Mouse (Mus musculus) neural tube, embryonic 15.5 days (tissue): ENCODE data around the gene Vasn. TPM values are rescaled to one million over a fixed set of nuclear protein-coding genes. Genes with fewer than 3 reads are reported as not detected.
A peak's percentile ranks its signal among the peaks of the same experiment; 100 is the strongest.

Experiments
- ATAC-seq: fragments of 200-750 bp; cut with Nextera tagmentation; 2 replicates; pipeline ENCODE4 v1.8.0; 2017; ENCODE audit warnings: mild to moderate bottlenecking, moderate TSS enrichment, moderate library complexity; ENCODE audit not compliant: low FRiP score
- H3K27ac ChIP-seq: fragments of 300-500 bp; sonication (generic); replicated peaks from 2 replicates; pipeline ENCODE4 v1.5.1; 2015; ENCODE audit warnings: mild to moderate bottlenecking, inconsistent platforms
- H3K27me3 ChIP-seq: fragments of 300-500 bp; sonication (generic); replicated peaks from 2 replicates; pipeline ENCODE4 v1.6.1; 2015; ENCODE audit warnings: inconsistent platforms
- H3K36me3 ChIP-seq: fragments of 300-500 bp; sonication (generic); 2 replicates; pipeline ENCODE4 v1.6.1; 2015; ENCODE audit warnings: inconsistent platforms
- H3K4me1 ChIP-seq: fragments of 300-500 bp; sonication (generic); 2 replicates; pipeline ENCODE4 v1.6.1; 2015; ENCODE audit warnings: inconsistent platforms
- H3K4me2 ChIP-seq: fragments of 300-500 bp; sonication (generic); 2 replicates; pipeline ENCODE4 v1.6.1; 2015; ENCODE audit warnings: inconsistent platforms, mild to moderate bottlenecking, moderate library complexity
- H3K4me3 ChIP-seq: fragments of 300-500 bp; sonication (generic); replicated peaks from 2 replicates; pipeline ENCODE4 v1.5.1; 2015; ENCODE audit warnings: mild to moderate bottlenecking, inconsistent platforms
- H3K9ac ChIP-seq: fragments of 300-500 bp; sonication (generic); replicated peaks from 2 replicates; pipeline ENCODE4 v1.6.1; 2015; ENCODE audit warnings: mild to moderate bottlenecking, inconsistent platforms
- H3K9me3 ChIP-seq: fragments of 300-500 bp; sonication (generic); replicated peaks from 2 replicates; pipeline ENCODE4 v1.6.1; 2016; ENCODE audit warnings: inconsistent platforms
- WGBS: fragments of 180-500 bp; shearing (Covaris S2); methylation state at CpG from one replicate; pipeline ENCODE4 v1.1.7; 2015; ENCODE audit warnings: mixed read lengths; 5-methylcytosine and 5-hydroxymethylcytosine counted together
- polyA plus RNA-seq: library from polyadenylated mRNA; unstranded; fragments of >200 nt; fragmentation: Nextera tagmentation; extraction: Ambion mirVana; gene quantifications from 2 replicates; pipeline ENCODE4 v1.2.1, GENCODE M21; 2015

The Vasn gene
- polyA plus RNA-seq, 1 experiment from 2014 or later, result 7.1 TPM

DNA sequence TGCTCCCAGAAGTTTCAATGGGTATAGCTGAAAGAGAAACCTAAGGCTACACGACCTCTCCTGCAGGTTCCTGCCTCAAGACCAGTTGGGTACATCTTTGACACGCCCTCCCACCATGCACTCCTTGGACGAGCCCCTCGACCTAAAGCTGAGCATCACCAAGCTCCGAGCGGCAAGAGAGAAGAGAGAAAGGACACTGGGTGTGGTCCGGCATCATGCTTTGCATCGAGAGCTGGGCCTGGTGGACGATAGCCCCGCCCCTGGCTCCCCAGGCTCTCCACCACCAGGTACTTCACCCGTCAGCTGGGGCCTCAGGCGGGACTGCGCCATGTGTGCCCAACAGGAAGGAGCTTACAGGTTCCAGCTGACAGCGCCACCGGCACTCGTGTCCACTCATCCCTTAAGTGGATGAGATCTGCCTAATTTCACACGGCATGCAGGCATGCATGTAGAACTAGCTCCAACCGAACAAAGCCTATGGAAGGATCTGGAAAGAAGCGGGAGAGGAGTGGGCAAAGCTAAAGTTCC is 31.1 kb upstream of the Vasn start:
- H3K9ac ChIP-seq, result no peak overlapping the region
- H3K9me3 ChIP-seq, result no peaks in the 10 kb centered on the region
- H3K36me3 ChIP-seq, result peaks cover 41% of the 10 kb centered on the region
- H3K27me3 ChIP-seq, result no peaks in the 10 kb centered on the region
- ATAC-seq, result no peak
- H3K27ac ChIP-seq, result no peak overlapping the region
- WGBS, result 86% methylated on average over 19 of the region's 19 CpGs
- peaks cover 46% of the 10 kb centered on the region for H3K4me1 ChIP-seq
- H3K4me2 ChIP-seq, result no peak overlapping the region
- H3K4me3 ChIP-seq, result no peak overlapping the region

DNA sequence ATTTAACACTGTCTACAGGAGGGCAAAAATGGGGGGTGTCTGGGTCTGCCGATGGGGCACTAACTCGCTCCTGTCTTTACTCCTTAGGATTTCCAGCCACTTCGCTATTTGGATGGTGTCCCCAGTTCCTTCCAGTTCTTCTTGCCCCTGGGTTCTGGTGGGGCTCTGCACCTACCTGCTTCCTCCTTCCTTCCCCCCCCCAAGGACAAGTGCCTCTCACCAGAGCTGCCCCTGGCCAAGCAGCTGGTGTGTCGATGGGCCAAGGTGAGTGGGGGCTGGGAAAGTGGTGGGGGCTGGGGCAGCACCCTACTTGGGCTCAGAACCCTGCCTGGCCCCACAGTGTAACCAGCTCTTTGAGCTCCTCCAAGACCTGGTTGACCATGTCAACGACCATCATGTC is 28.5 kb upstream of the Vasn start:
- Histone ChIP-seq H3K36me3 (peaks cover 66% of the 10 kb centered on the region), H3K9me3 (no peaks in the 10 kb centered on the region), H3K27ac (no peak overlapping the region), H3K4me3 (no peak overlapping the region), H3K4me2 (no peak overlapping the region), H3K9ac (no peak overlapping the region), H3K4me1 (peaks cover 20% of the 10 kb centered on the region), H3K27me3 (no peaks in the 10 kb centered on the region)
- WGBS, result 95% methylated on average over 5 of the region's 5 CpGs
- no peak for ATAC-seq

DNA sequence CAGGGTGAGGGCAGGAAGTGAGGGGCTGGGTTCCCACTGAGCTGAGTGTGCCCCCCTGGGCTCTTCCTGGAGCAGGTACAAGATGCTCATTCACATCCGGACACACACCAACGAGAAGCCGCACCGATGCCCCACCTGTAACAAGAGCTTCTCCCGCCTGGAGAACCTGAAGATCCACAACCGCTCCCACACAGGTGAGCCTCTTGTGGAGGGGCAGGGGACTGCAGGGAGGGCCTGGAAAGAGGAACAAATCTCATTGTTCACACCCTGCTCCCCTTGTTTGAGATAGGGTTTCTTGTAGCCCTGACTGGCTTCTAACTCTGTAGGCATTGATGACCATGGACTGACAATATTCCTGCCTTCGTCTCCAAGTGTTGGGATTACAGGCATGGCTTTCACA is 28.1 kb upstream of the Vasn start:
- Histone ChIP-seq H3K9me3 (no peaks in the 10 kb centered on the region), H3K27me3 (no peaks in the 10 kb centered on the region), H3K4me1 (peaks cover 16% of the 10 kb centered on the region), H3K27ac (no peak overlapping the region), H3K9ac (no peak overlapping the region), H3K36me3 (peaks cover 69% of the 10 kb centered on the region), H3K4me2 (no peak overlapping the region), H3K4me3 (no peak overlapping the region)
- 94% methylated on average over 7 of the region's 7 CpGs for WGBS
- no peak for ATAC-seq

DNA sequence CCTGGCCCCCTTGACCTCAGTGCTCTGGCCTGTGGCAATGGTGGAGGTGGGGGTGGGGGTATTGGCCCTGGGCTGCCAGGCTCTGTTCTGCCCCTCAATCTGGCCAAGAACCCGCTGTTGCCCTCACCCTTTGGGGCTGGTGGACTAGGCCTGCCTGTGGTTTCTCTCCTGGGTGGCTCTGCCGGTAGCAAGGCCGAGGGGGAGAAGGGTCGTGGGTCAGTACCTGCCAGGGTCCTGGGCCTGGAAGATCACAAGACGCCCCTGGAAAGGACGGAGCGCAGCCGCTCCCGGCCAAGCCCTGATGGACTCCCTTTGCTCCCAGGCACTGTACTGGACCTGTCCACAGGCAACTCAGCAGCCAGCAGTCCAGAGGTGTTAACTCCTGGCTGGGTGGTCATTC is 26.0 kb upstream of the Vasn start:
- 91% methylated on average over 9 of the region's 9 CpGs for WGBS
- Histone ChIP-seq H3K9me3 (no peaks in the 10 kb centered on the region), H3K36me3 (peaks cover 77% of the 10 kb centered on the region), H3K27me3 (no peaks in the 10 kb centered on the region), H3K27ac (no peak overlapping the region), H3K9ac (no peak overlapping the region), H3K4me1 (0 out of 2 replicates have a peak, but pooled peaks cover under 1% of the 10 kb centered on the region), H3K4me3 (no peak overlapping the region), H3K4me2 (no peak overlapping the region)
- no peak for ATAC-seq

DNA sequence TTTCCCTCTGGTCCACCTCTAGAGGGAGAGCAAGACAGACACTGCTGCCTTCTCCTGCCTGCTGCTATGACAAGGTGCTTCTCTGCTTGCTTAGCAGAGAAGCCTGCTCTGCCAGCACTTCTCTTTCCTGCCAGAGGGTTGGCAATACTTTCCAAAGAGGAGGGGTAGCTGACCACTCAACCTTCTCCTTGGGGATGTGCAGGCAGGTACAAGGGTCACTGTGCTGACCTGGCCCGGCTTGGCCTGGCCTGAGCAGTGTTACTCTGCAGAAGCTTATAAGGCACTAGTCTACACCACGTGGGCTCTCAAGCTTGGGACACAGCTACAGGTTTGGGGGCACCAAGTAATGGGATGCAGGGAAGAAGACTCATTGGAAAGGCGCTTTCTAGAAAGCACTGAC is 25.1 kb upstream of the Vasn start:
- H3K36me3 ChIP-seq, result peaks cover 72% of the 10 kb centered on the region
- no peaks in the 10 kb centered on the region for H3K27me3 ChIP-seq
- no peak overlapping the region for H3K4me2 ChIP-seq
- H3K9ac ChIP-seq, result no peak overlapping the region
- no peak overlapping the region for H3K4me3 ChIP-seq
- H3K9me3 ChIP-seq, result no peaks in the 10 kb centered on the region
- WGBS, result 92% methylated on average over 3 of the region's 3 CpGs
- H3K27ac ChIP-seq, result no peak overlapping the region
- no peaks in the 10 kb centered on the region for H3K4me1 ChIP-seq
- ATAC-seq, result no peak

DNA sequence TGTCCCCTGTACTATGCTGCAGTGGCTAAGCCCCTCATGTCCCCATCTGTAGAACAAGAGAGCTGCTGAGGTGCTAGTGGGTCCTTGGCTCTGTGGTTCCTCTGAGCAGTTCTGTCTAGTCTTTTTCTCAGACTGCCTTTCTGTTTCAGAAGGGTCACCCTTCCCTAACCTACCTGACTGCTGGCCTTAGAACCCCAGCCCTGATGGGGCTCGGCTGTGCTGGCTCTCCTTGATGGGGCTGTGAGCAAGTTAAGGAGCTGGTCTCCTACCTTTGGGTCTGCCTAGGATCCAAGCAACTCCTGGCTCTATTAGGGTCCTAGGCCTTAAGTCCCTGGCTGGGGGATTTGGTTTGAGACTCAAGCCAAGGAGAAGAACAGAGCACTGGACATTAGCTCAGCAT is 24.4 kb upstream of the Vasn start:
- no peak for ATAC-seq
- peaks cover 66% of the 10 kb centered on the region for H3K36me3 ChIP-seq

DNA sequence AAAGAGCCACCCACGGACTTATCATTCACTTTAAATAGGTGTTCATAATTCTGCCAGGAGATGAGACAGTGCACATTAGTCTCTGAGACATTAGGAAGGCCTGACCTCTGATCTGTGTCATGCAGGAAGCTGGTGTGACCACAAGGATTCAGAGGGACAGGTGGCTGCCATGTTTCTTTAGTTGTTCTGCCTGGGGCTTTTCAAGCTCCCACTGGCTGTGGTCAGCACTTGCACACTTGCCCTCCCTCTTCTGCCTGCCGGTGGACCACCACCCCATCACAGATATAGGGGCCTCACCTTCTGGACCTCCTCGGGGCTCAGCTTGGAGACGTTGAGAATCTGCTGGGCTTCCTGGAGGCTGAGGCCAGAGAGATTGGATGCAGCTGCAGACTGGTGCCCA is 22.9 kb upstream of the Vasn start:
- WGBS, result 91% methylated on average over 4 of the region's 4 CpGs
- H3K4me3 ChIP-seq, result no peak overlapping the region
- ATAC-seq, result no peak
- H3K36me3 ChIP-seq, result peaks cover 54% of the 10 kb centered on the region
- H3K27me3 ChIP-seq, result no peaks in the 10 kb centered on the region
- no peaks in the 10 kb centered on the region for H3K9me3 ChIP-seq
- no peak overlapping the region for H3K4me2 ChIP-seq
- H3K27ac ChIP-seq, result no peak overlapping the region
- peaks cover 6% of the 10 kb centered on the region for H3K4me1 ChIP-seq
- H3K9ac ChIP-seq, result no peak overlapping the region

More for the DNA sequence above, 24.4 kb upstream of the Vasn start:
- WGBS, result 80% methylated on average over 1 of the region's 1 CpGs
- Histone ChIP-seq H3K9ac (no peak overlapping the region), H3K4me2 (no peak overlapping the region), H3K27ac (no peak overlapping the region), H3K9me3 (no peaks in the 10 kb centered on the region), H3K4me1 (no peaks in the 10 kb centered on the region), H3K27me3 (no peaks in the 10 kb centered on the region), H3K4me3 (no peak overlapping the region)

DNA sequence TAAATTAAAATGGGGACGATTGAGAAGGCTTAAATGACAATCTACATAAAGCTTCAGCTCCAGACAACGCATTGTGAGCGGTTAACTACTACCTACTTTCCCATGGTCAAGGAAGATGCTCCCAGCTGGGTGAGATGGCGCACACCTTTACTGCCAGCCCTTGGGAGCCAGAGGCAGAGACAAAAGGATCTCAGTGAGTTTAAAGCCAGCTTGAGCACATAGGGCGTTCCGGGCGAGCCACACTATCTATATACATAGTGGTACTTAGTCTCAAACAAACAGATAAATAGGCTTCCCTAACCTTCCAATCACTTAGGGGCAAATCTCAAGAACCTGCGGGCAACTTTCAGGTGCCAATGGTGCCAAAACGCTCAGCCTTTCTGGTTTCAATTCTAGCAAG is 15.7 kb upstream of the Vasn start:
- H3K9ac ChIP-seq, result peak overlapping the region; percentile 75
- ATAC-seq, result peak; percentile 30; the same call in 1 of the 2 replicates
- H3K27ac ChIP-seq, result peak overlapping the region; percentile 83
- H3K36me3 ChIP-seq, result peaks cover 24% of the 10 kb centered on the region
- peak overlapping the region; percentile 69 for H3K4me3 ChIP-seq
- WGBS, result 12% methylated on average over 9 of the region's 9 CpGs
- H3K9me3 ChIP-seq, result no peaks in the 10 kb centered on the region
- H3K4me1 ChIP-seq, result peaks cover 29% of the 10 kb centered on the region
- H3K27me3 ChIP-seq, result no peaks in the 10 kb centered on the region
- H3K4me2 ChIP-seq, result peak overlapping the region; percentile 62

DNA sequence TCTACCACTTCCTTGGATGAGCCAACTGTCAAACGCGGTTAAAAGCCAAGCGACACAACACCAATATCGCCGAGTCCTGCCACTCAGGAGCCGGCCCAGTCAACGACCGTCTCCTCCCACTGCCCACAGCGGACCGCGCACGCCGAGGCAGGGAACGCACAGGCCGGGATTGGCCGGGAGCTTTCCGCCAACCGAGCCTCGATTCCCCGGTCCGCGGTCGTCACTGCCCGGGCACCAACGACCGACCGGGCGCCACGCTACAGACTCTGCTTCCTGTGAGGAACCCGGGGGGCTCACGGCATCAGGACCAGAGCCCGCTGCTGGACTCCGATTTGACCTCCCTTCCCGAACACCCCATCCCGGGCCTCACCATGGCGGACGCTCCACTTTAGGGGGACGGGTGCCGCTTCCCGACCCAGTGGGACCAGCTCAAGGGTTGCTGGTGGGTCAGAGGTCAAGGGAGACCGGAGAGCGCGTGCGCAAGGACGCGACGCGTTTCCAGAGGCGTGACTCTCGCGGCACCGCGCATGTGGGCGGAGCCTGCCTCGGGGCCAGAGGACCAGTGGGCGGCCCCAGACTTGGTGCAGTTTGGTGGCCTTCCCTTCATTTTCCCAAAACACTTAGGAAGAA is 15.1 kb upstream of the Vasn start, which contains the start of gene Pam16:
TSS of gene Pam16 (minus strand) at position 508 of the 630 bp plus-strand sequence.
- Histone ChIP-seq H3K4me2 (peak within 1 kb of the TSS; percentile 62), H3K9me3 (no peaks in the 10 kb centered on the region), H3K27ac (peak within 1 kb of the TSS; percentile 83), H3K4me1 (peaks cover 29% of the 10 kb centered on the region), H3K27me3 (no peaks in the 10 kb centered on the region), H3K9ac (peak within 1 kb of the TSS; percentile 75), H3K4me3 (peak within 1 kb of the TSS; percentile 69), H3K36me3 (peaks cover 29% of the 10 kb centered on the region)
- ATAC-seq, result peak; percentile 93
- WGBS, result under 1% methylated on average over 56 of the region's 56 CpGs

DNA sequence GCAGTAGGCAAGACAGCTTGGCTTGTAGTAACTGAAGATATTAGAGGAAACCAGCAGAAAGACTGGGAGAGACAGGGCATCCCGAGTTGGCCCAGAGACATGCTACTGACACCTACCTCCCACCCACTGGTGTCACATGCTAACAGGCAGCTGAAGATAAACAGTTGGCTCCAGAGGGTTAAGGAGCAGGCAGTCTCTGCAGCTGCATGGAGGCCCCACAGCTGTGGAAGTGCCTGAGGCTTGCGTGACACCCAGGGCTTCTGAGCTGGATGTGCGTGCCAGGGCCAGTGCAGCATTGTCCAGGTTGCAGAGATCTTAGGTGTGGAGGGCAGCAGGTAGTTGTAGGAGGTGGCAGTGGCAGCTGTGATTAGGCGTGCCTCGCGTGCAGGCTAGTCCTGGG is 12.6 kb upstream of the Vasn start:
- H3K27ac ChIP-seq, result no peak overlapping the region
- H3K27me3 ChIP-seq, result no peaks in the 10 kb centered on the region
- WGBS, result 91% methylated on average over 6 of the region's 6 CpGs
- no peaks in the 10 kb centered on the region for H3K9me3 ChIP-seq
- H3K9ac ChIP-seq, result no peak overlapping the region
- H3K4me1 ChIP-seq, result peaks cover 20% of the 10 kb centered on the region
- peaks cover 33% of the 10 kb centered on the region for H3K36me3 ChIP-seq
- no peak overlapping the region for H3K4me3 ChIP-seq
- no peak overlapping the region for H3K4me2 ChIP-seq
- no peak for ATAC-seq

DNA sequence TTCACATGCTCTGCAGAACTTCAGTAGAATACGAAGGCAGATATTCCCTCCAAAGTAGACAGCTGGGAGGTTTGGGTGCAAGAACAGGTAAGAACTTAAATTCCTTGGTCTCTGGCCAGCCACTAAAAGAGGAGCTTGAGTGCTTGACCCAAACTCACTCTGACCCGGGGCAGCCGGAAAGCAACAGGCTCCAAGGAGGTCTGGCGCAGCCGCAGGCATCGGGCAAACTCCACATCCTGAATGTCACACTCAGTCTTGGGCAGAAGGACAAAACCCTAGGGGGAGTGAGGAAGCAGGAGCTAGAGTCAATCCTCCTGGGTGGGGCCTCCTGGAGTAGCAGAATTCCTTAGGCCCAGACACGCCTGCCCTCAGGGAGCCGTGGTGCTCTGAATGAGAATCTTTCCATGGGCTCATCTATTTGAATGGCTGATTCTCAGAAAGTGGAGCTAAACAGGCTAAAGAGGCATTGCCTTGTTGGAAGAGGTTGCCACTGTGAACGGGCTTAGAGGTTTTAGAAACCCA is 10.8 kb upstream of the Vasn start:
- H3K27ac ChIP-seq, result no peak overlapping the region
- no peak for ATAC-seq
- H3K9ac ChIP-seq, result no peak overlapping the region
- H3K4me2 ChIP-seq, result no peak overlapping the region
- no peak overlapping the region for H3K4me3 ChIP-seq
- H3K4me1 ChIP-seq, result peaks cover 2% of the 10 kb centered on the region; the same call in 1 of the 2 replicates
- H3K36me3 ChIP-seq, result peaks cover 43% of the 10 kb centered on the region
- WGBS, result 94% methylated on average over 9 of the region's 9 CpGs
- no peaks in the 10 kb centered on the region for H3K9me3 ChIP-seq
- H3K27me3 ChIP-seq, result no peaks in the 10 kb centered on the region

DNA sequence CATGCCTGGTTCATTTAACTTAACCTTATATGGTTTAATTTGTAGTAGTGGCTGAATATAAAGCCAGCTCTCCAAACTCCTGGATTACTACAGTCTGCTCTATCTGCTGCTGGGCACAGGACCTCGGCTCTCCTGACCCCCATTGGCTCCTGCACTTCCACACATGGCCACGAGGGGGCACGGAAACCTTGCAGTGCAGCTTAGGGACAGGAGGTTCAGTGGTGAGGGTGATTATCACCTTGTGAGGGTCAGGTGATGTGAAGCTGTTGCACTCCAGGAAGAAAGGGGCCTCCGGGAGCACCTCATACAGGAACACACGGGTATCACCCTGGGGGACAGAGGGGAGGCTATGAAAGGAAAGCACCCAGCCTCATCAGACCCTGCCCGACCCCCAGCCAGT is 9.8 kb upstream of the Vasn start:
- peaks cover 47% of the 10 kb centered on the region for H3K36me3 ChIP-seq
- no peak for ATAC-seq
- WGBS, result 26% methylated on average over 6 of the region's 6 CpGs
- H3K9ac ChIP-seq, result no peak overlapping the region
- no peak overlapping the region for H3K27ac ChIP-seq
- H3K9me3 ChIP-seq, result no peaks in the 10 kb centered on the region
- no peak overlapping the region for H3K4me2 ChIP-seq
- no peaks in the 10 kb centered on the region for H3K27me3 ChIP-seq
- H3K4me3 ChIP-seq, result no peak overlapping the region
- no peaks in the 10 kb centered on the region for H3K4me1 ChIP-seq
